Mouse (Mus musculus) MEL (cell line): ENCODE results near the gene Ccdc180. TPM values are rescaled to one million over a fixed set of nuclear protein-coding genes. Genes with fewer than 3 reads are reported as not detected.
A peak's percentile ranks its signal among the peaks of the same experiment; 100 is the strongest.

ENCODE experiments used
- DNase-seq: peaks from one replicate; pipeline ENCODE4 v3.0.0; 2011; ENCODE audit warnings: low read depth, low spot score
- H3K27ac ChIP-seq: 2 replicates; pipeline ENCODE4 v1.5.1; 2012; ENCODE audit warnings: low read depth, mild to moderate bottlenecking, control low read depth, low read length, moderate library complexity; ENCODE audit not compliant: control insufficient read depth
- H3K27me3 ChIP-seq, 2 experiments: fragments of 150-350 bp in 1 of 2; sonication (generic) in 1 of 2; 2 replicates each; pipeline ENCODE4 v1.6.1; 2012; ENCODE audit warnings: low read length in 2 of 2, mild to moderate bottlenecking in 2 of 2, improper control_type of control experiment in 1 of 2, moderate library complexity in 1 of 2; ENCODE audit not compliant: insufficient read depth in 2 of 2, control insufficient read depth in 1 of 2
- H3K36me3 ChIP-seq, 2 experiments: 2 replicates each; pipeline ENCODE4 v1.6.1; 2012 to 2014; ENCODE audit warnings: low read length in 2 of 2, improper control_type of control experiment in 1 of 2, inconsistent platforms in 1 of 2, mild to moderate bottlenecking in 1 of 2; ENCODE audit not compliant: insufficient read depth in 2 of 2, control insufficient read depth in 1 of 2
- H3K4me1 ChIP-seq, 2 experiments: fragments of 150-350 bp in 1 of 2; sonication (generic) in 1 of 2; 2 replicates each; pipeline ENCODE4 v1.6.1; 2012; ENCODE audit warnings: low read length in 2 of 2, improper control_type of control experiment in 1 of 2, mild to moderate bottlenecking in 1 of 2; ENCODE audit not compliant: insufficient read depth in 2 of 2, control insufficient read depth in 1 of 2
- H3K4me3 ChIP-seq, 2 experiments: fragments of 150-350 bp in 1 of 2; sonication (generic) in 1 of 2; 2 replicates each; pipeline ENCODE4 v1.5.1; 2012; ENCODE audit warnings: low read depth in 2 of 2, low read length in 2 of 2, mild to moderate bottlenecking in 2 of 2, moderate library complexity in 2 of 2, control low read depth in 1 of 2, improper control_type of control experiment in 1 of 2; ENCODE audit not compliant: control insufficient read depth in 1 of 2, insufficient read depth in 1 of 2
- H3K79me2 ChIP-seq: 2 replicates; pipeline ENCODE4 v1.6.1; 2012; ENCODE audit warnings: mild to moderate bottlenecking, low read length, moderate library complexity; ENCODE audit not compliant: control insufficient read depth, poor library complexity, insufficient read depth
- H3K9ac ChIP-seq: 2 replicates; pipeline ENCODE4 v1.6.1; 2012; ENCODE audit warnings: low read depth, mild to moderate bottlenecking, control low read depth, low read length, moderate library complexity; ENCODE audit not compliant: control insufficient read depth, poor library complexity, severe bottlenecking
- H3K9me3 ChIP-seq: fragments of 150-350 bp; sonication (generic); replicated peaks from 2 replicates; pipeline ENCODE4 v1.6.1; 2012; ENCODE audit warnings: mild to moderate bottlenecking, low read length, improper control_type of control experiment, moderate library complexity; ENCODE audit not compliant: insufficient read depth
- BHLHE40 ChIP-seq: IDR thresholded peaks from 2 replicates; pipeline ENCODE4 v1.6.1; 2012; ENCODE audit warnings: low read depth, mild to moderate bottlenecking, inconsistent platforms, low read length, improper control_type of control experiment, borderline replicate concordance
- ELF1 ChIP-seq: IDR thresholded peaks from 2 replicates; pipeline ENCODE4 v1.6.1; 2014; ENCODE audit warnings: low read depth, mild to moderate bottlenecking, inconsistent platforms, low read length, improper control_type of control experiment, moderate library complexity
- EP300 ChIP-seq, 2 experiments: IDR thresholded peaks; 2 replicates each; pipeline ENCODE4 v1.6.1; 2011; ENCODE audit warnings: improper control_type of control experiment in 2 of 2, low read length in 2 of 2, low read depth in 1 of 2, mild to moderate bottlenecking in 1 of 2
- MAX ChIP-seq: IDR thresholded peaks from 2 replicates; pipeline ENCODE4 v1.6.1; 2011; ENCODE audit warnings: low read length, improper control_type of control experiment
- MAZ ChIP-seq: IDR thresholded peaks from 2 replicates; pipeline ENCODE4 v1.6.1; 2012; ENCODE audit warnings: low read depth, mild to moderate bottlenecking, inconsistent platforms, low read length, improper control_type of control experiment
- MXI1 ChIP-seq: IDR thresholded peaks from 2 replicates; pipeline ENCODE4 v1.6.1; 2011; ENCODE audit warnings: mild to moderate bottlenecking, low read depth, low read length, improper control_type of control experiment
- MYC ChIP-seq: IDR thresholded peaks from 2 replicates; pipeline ENCODE4 v1.6.1; 2011; ENCODE audit warnings: low read depth, mild to moderate bottlenecking, low read length, improper control_type of control experiment, moderate library complexity
- NRF1 ChIP-seq: IDR thresholded peaks from 2 replicates; pipeline ENCODE4 v1.6.1; 2014; ENCODE audit warnings: low read depth, mild to moderate bottlenecking, inconsistent platforms, low read length, improper control_type of control experiment, moderate library complexity; ENCODE audit not compliant: poor library complexity, insufficient read depth, severe bottlenecking
- RCOR1 ChIP-seq: IDR thresholded peaks from 2 replicates; pipeline ENCODE4 v1.6.1; 2012; ENCODE audit warnings: low read depth, mild to moderate bottlenecking, inconsistent platforms, low read length, improper control_type of control experiment
- TBP ChIP-seq: IDR thresholded peaks from 2 replicates; pipeline ENCODE4 v1.8.0; 2011; ENCODE audit warnings: low read depth, low read length, improper control_type of control experiment
- USF2 ChIP-seq, 2 experiments: IDR thresholded peaks; 2 replicates each; pipeline ENCODE4 v1.6.1; 2011 to 2012; ENCODE audit warnings: improper control_type of control experiment in 2 of 2, low read length in 2 of 2, borderline replicate concordance in 1 of 2, inconsistent platforms in 1 of 2, low read depth in 1 of 2, mild to moderate bottlenecking in 1 of 2; ENCODE audit not compliant: insufficient read depth in 1 of 2
- ZKSCAN1 ChIP-seq: IDR thresholded peaks from 2 replicates; pipeline ENCODE4 v1.6.1; 2012; ENCODE audit warnings: low read depth, mild to moderate bottlenecking, inconsistent platforms, low read length, improper control_type of control experiment, moderate library complexity
- polyA plus RNA-seq, 2 experiments: library from polyadenylated mRNA; stranded (reverse) in 1 of 2; unstranded in 1 of 2; fragments of >175 nt in 1 of 2; fragments of >200 nt in 1 of 2; gene quantifications; 2 replicates each; pipeline versions ENCODE4 v1.2.1 to v1.2.4; 2012; ENCODE audit warnings: low replicate concordance in 2 of 2, low read depth in 1 of 2; ENCODE audit not compliant: insufficient read length in 2 of 2, insufficient read depth in 1 of 2, missing spikeins in 1 of 2
- total RNA-seq: library from RNA; depleted of rRNA; stranded (reverse); fragments of 300-350 nt; gene quantifications from 2 replicates; pipeline ENCODE4 v1.2.3, GENCODE M21; 2012

Ccdc180 gene
- total and polyA plus RNA-seq, 3 experiments = 0.08 to 0.31 TPM; not detected in 1

DNA sequence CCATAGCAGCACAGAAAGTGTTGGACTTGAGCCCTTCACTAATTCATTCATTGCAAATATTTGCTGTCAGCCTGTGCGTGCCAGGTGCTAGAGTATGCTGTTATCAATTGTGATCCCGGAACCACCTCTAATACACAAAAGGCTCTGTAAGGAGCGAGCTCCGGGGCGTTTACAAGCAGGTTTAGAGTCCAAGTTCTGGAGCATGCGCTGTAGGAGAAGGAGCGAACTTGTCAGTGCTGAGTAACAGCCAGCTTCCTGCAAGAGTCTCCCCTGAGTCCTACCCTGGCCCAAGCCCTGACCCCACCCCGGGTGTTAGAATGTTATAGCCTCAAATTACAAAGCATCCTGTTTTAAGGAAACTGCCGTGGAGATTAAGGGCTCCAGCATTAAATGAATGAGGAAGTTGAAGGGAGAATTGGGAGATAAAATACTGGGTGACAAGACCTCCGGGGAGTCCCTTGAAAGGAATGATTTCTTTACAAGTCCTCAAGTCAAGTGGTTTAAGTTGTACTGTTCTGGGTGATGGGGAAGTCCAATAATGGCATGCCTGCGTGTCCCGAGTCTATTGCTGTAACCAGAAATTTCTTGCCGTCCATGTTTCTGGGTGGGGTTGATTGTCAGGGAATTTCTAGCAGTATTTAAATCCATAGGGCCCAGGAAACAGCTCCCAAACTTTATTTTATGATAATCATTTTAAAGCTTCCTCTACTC lies 75.8 kb downstream of the Ccdc180 start:
- Histone ChIP-seq H3K4me1 (peaks cover 0 to 20% of the 10 kb centered on the region in 2 experiments), H3K27me3 (peaks cover 1 to 2% of the 10 kb centered on the region in 2 experiments; a peak in 1 of 4 replicates), H3K9me3 (no peaks in the 10 kb centered on the region), H3K79me2 (no peaks in the 10 kb centered on the region)
- DNase-seq = peak; percentile 85
- TF ChIP-seq ZKSCAN1 (no peak), RCOR1 (peak; percentile 49; the same call in 1 of the 2 replicates), TBP (0 out of 2 replicates have a peak, but pooled peaks have one; percentile 37), USF2 (IDR thresholded peaks at IDR 0.05; ENCODE audit: borderline replicate concordance in 1 of 2, insufficient read depth in 1 of 2, low read depth in 1 of 2, low read length in 2 of 2) (no peak), MAX (0 out of 2 replicates have a peak, but pooled peaks have one; percentile 10), NRF1 (peak; percentile 80), ELF1 (no peak), EP300 (IDR thresholded peaks at IDR 0.05; ENCODE audit: low read depth in 1 of 2, low read length in 2 of 2) (peak in 1 of 2 experiments; percentile 54; a peak in 2 of 4 replicates), MAZ (no peak), MXI1 (0 out of 2 replicates have a peak, but pooled peaks have one; percentile 39), BHLHE40 (no peak)
- TF ChIP-seq, all 39 proteins: peak for 6
- peak overlapping the region; percentile 55 for H3K9ac ChIP-seq
- peak overlapping the region; percentile 34 for H3K27ac ChIP-seq
- H3K4me3 ChIP-seq = peak overlapping the region; percentile 43 to 45
- peaks cover 0 to 13% of the 10 kb centered on the region in 2 experiments; a peak in 2 of 4 replicates for H3K36me3 ChIP-seq

GRCm38 (mm10) chr4:45966716-45967115 lies 76.6 kb downstream of the Ccdc180 start:
- DNase-seq = no peak
- Histone ChIP-seq H3K4me3 (no peak overlapping the region), H3K27me3 (peaks cover 0 to 2% of the 10 kb centered on the region in 2 experiments; a peak in 1 of 4 replicates), H3K27ac (no peak overlapping the region), H3K9me3 (no peaks in the 10 kb centered on the region), H3K36me3 (peaks cover 0 to 15% of the 10 kb centered on the region in 2 experiments; a peak in 2 of 4 replicates), H3K79me2 (no peaks in the 10 kb centered on the region), H3K9ac (no peak overlapping the region), H3K4me1 (peaks cover 0 to 21% of the 10 kb centered on the region in 2 experiments)
- no peak for TF ChIP-seq MAZ
- no peak for TF ChIP-seq MYC
- TF ChIP-seq USF2 (IDR thresholded peaks at IDR 0.05; ENCODE audit: borderline replicate concordance in 1 of 2, insufficient read depth in 1 of 2, low read depth in 1 of 2, low read length in 2 of 2) = no peak
